Mouse (Mus musculus): ENCODE measurements at regions not wholly inside any gene's neighbourhood (a gene's known extent, or its start where the extent isn't known, plus 50 kb on each side); places are given as distances from the start of the nearest gene placed in this dataset.
A peak's percentile ranks its signal among the peaks of the same experiment; 100 is the strongest.

- H3K79me2 ChIP-seq (ENCODE audit: control insufficient read depth, insufficient read depth): no peaks in the 10 kb centered on the region
- no peak for TF ChIP-seq USF1 (IDR thresholded peaks at IDR 0.05; ENCODE audit: low read depth)
- no peak for TF ChIP-seq MAX (IDR thresholded peaks at IDR 0.05)
- TF ChIP-seq CTCF (IDR thresholded peaks at IDR 0.05; ENCODE audit: control insufficient read depth, insufficient read depth, insufficient read length): no peak
- no peak for TF ChIP-seq MYOG (IDR thresholded peaks at IDR 0.05; ENCODE audit: control insufficient read depth, extremely low read depth, insufficient read length)
- TF ChIP-seq MYOD1 (IDR thresholded peaks at IDR 0.05; ENCODE audit: control insufficient read depth, insufficient read length, low read depth): no peak
- no peak for TF ChIP-seq CEBPB (IDR thresholded peaks at IDR 0.05; ENCODE audit: low read depth)
- no peak for TF ChIP-seq FOSL1 (IDR thresholded peaks at IDR 0.05; ENCODE audit: insufficient read depth, low read length, poor library complexity, severe bottlenecking)
- no peaks in the 10 kb centered on the region for H3K36me3 ChIP-seq (ENCODE audit: control insufficient read depth, insufficient read depth)
- H3K27me3 ChIP-seq (ENCODE audit: control insufficient read depth, insufficient read depth, insufficient read length): no peaks in the 10 kb centered on the region
- H3K79me3 ChIP-seq (ENCODE audit: low read depth): no peaks in the 10 kb centered on the region
- H3ac ChIP-seq (ENCODE audit: control insufficient read depth, insufficient read length, low read depth): no peak overlapping the region
- H3K4me3 ChIP-seq (ENCODE audit: insufficient read depth, poor library complexity, severe bottlenecking): no peak overlapping the region
These were observed 99.2 kb upstream of the Spag17 start for GRCm38 (mm10) chr3:99785955-99786529.

- Histone ChIP-seq H3K36me3 (ENCODE audit: control insufficient read depth, insufficient read depth) (no peaks in the 10 kb centered on the region), H3ac (ENCODE audit: control insufficient read depth, insufficient read length, low read depth) (no peak overlapping the region), H3K79me2 (ENCODE audit: control insufficient read depth, insufficient read depth) (no peaks in the 10 kb centered on the region), H3K27me3 (ENCODE audit: control insufficient read depth, insufficient read depth, insufficient read length) (no peaks in the 10 kb centered on the region), H3K79me3 (ENCODE audit: low read depth) (no peaks in the 10 kb centered on the region), H3K4me3 (ENCODE audit: insufficient read depth, poor library complexity, severe bottlenecking) (no peak overlapping the region)
- TF ChIP-seq MYOG (IDR thresholded peaks at IDR 0.05; ENCODE audit: control insufficient read depth, extremely low read depth, insufficient read length) (no peak), MYOD1 (IDR thresholded peaks at IDR 0.05; ENCODE audit: control insufficient read depth, insufficient read length, low read depth) (no peak), CTCF (IDR thresholded peaks at IDR 0.05; ENCODE audit: control insufficient read depth, insufficient read depth, insufficient read length) (no peak), USF1 (IDR thresholded peaks at IDR 0.05; ENCODE audit: low read depth) (no peak), MAX (IDR thresholded peaks at IDR 0.05) (no peak), CEBPB (IDR thresholded peaks at IDR 0.05; ENCODE audit: low read depth) (no peak), FOSL1 (IDR thresholded peaks at IDR 0.05; ENCODE audit: insufficient read depth, low read length, poor library complexity, severe bottlenecking) (no peak)
These were observed 93.9 kb upstream of the Spag17 start for GRCm38 (mm10) chr3:99791316-99791715.

GRCm38 (mm10) chr3:99793622-99794021 is 91.6 kb upstream of the Spag17 start:
- Histone ChIP-seq H3K79me3 (ENCODE audit: low read depth) (no peaks in the 10 kb centered on the region), H3K79me2 (ENCODE audit: control insufficient read depth, insufficient read depth) (no peaks in the 10 kb centered on the region), H3K27me3 (ENCODE audit: control insufficient read depth, insufficient read depth, insufficient read length) (no peaks in the 10 kb centered on the region), H3ac (ENCODE audit: control insufficient read depth, insufficient read length, low read depth) (no peak overlapping the region), H3K36me3 (ENCODE audit: control insufficient read depth, insufficient read depth) (no peaks in the 10 kb centered on the region), H3K4me3 (ENCODE audit: insufficient read depth, poor library complexity, severe bottlenecking) (no peak overlapping the region)
- no peak for TF ChIP-seq FOSL1 (IDR thresholded peaks at IDR 0.05; ENCODE audit: insufficient read depth, low read length, poor library complexity, severe bottlenecking)
- TF ChIP-seq CEBPB (IDR thresholded peaks at IDR 0.05; ENCODE audit: low read depth): peak; percentile 54

- H3K36me3 ChIP-seq (ENCODE audit: control insufficient read depth, insufficient read depth): no peaks in the 10 kb centered on the region
These were observed 89.4 kb upstream of the Spag17 start for GRCm38 (mm10) chr3:99795835-99796234.

GRCm38 (mm10) chr3:99797791-99798190 is 87.4 kb upstream of the Spag17 start:
- TF ChIP-seq CEBPB (IDR thresholded peaks at IDR 0.05; ENCODE audit: low read depth): no peak
- no peak for TF ChIP-seq FOSL1 (IDR thresholded peaks at IDR 0.05; ENCODE audit: insufficient read depth, low read length, poor library complexity, severe bottlenecking)
- TF ChIP-seq MYOD1 (IDR thresholded peaks at IDR 0.05; ENCODE audit: control insufficient read depth, insufficient read length, low read depth): no peak
- TF ChIP-seq MYOG (IDR thresholded peaks at IDR 0.05; ENCODE audit: control insufficient read depth, extremely low read depth, insufficient read length): no peak
- no peak for TF ChIP-seq MAX (IDR thresholded peaks at IDR 0.05)
- TF ChIP-seq USF1 (IDR thresholded peaks at IDR 0.05; ENCODE audit: low read depth): no peak
- TF ChIP-seq CTCF (IDR thresholded peaks at IDR 0.05; ENCODE audit: control insufficient read depth, insufficient read depth, insufficient read length): no peak
- no peak overlapping the region for H3K4me3 ChIP-seq (ENCODE audit: insufficient read depth, poor library complexity, severe bottlenecking)
- no peaks in the 10 kb centered on the region for H3K79me3 ChIP-seq (ENCODE audit: low read depth)
- H3ac ChIP-seq (ENCODE audit: control insufficient read depth, insufficient read length, low read depth): no peak overlapping the region
- H3K79me2 ChIP-seq (ENCODE audit: control insufficient read depth, insufficient read depth): no peaks in the 10 kb centered on the region
- no peaks in the 10 kb centered on the region for H3K27me3 ChIP-seq (ENCODE audit: control insufficient read depth, insufficient read depth, insufficient read length)
- H3K36me3 ChIP-seq (ENCODE audit: control insufficient read depth, insufficient read depth): no peaks in the 10 kb centered on the region

More at GRCm38 (mm10) chr3:99795835-99796234, 89.4 kb upstream of the Spag17 start:
- no peak for TF ChIP-seq USF1 (IDR thresholded peaks at IDR 0.05; ENCODE audit: low read depth)
- TF ChIP-seq CTCF (IDR thresholded peaks at IDR 0.05; ENCODE audit: control insufficient read depth, insufficient read depth, insufficient read length): no peak
- TF ChIP-seq MYOG (IDR thresholded peaks at IDR 0.05; ENCODE audit: control insufficient read depth, extremely low read depth, insufficient read length): no peak
- no peak for TF ChIP-seq FOSL1 (IDR thresholded peaks at IDR 0.05; ENCODE audit: insufficient read depth, low read length, poor library complexity, severe bottlenecking)
- no peak for TF ChIP-seq MYOD1 (IDR thresholded peaks at IDR 0.05; ENCODE audit: control insufficient read depth, insufficient read length, low read depth)
- TF ChIP-seq MAX (IDR thresholded peaks at IDR 0.05): no peak
- TF ChIP-seq CEBPB (IDR thresholded peaks at IDR 0.05; ENCODE audit: low read depth): no peak
- Histone ChIP-seq H3K79me2 (ENCODE audit: control insufficient read depth, insufficient read depth) (no peaks in the 10 kb centered on the region), H3K4me3 (ENCODE audit: insufficient read depth, poor library complexity, severe bottlenecking) (no peak overlapping the region), H3K79me3 (ENCODE audit: low read depth) (no peaks in the 10 kb centered on the region), H3K27me3 (ENCODE audit: control insufficient read depth, insufficient read depth, insufficient read length) (no peaks in the 10 kb centered on the region), H3ac (ENCODE audit: control insufficient read depth, insufficient read length, low read depth) (no peak overlapping the region)

- Histone ChIP-seq H3ac (ENCODE audit: control insufficient read depth, insufficient read length, low read depth) (no peak overlapping the region), H3K36me3 (ENCODE audit: control insufficient read depth, insufficient read depth) (no peaks in the 10 kb centered on the region), H3K79me2 (ENCODE audit: control insufficient read depth, insufficient read depth) (no peaks in the 10 kb centered on the region), H3K4me3 (ENCODE audit: insufficient read depth, poor library complexity, severe bottlenecking) (no peak overlapping the region), H3K79me3 (ENCODE audit: low read depth) (no peaks in the 10 kb centered on the region), H3K27me3 (ENCODE audit: control insufficient read depth, insufficient read depth, insufficient read length) (no peaks in the 10 kb centered on the region)
- no peak for TF ChIP-seq FOSL1 (IDR thresholded peaks at IDR 0.05; ENCODE audit: insufficient read depth, low read length, poor library complexity, severe bottlenecking)
- no peak for TF ChIP-seq CEBPB (IDR thresholded peaks at IDR 0.05; ENCODE audit: low read depth)
- TF ChIP-seq CTCF (IDR thresholded peaks at IDR 0.05; ENCODE audit: control insufficient read depth, insufficient read depth, insufficient read length): no peak
- no peak for TF ChIP-seq MYOG (IDR thresholded peaks at IDR 0.05; ENCODE audit: control insufficient read depth, extremely low read depth, insufficient read length)
- no peak for TF ChIP-seq USF1 (IDR thresholded peaks at IDR 0.05; ENCODE audit: low read depth)
- no peak for TF ChIP-seq MYOD1 (IDR thresholded peaks at IDR 0.05; ENCODE audit: control insufficient read depth, insufficient read length, low read depth)
- no peak for TF ChIP-seq MAX (IDR thresholded peaks at IDR 0.05)
These were observed 74.7 kb upstream of the Spag17 start for GRCm38 (mm10) chr3:99810532-99810931.

Data from C2C12 (cell line).